Mouse (Mus musculus) embryonic facial prominence, embryonic 15.5 days (tissue): ENCODE measurements around the gene Nos3. TPM values are rescaled to one million over a fixed set of nuclear protein-coding genes. Genes with fewer than 3 reads are reported as not detected.

Experiments used
- ATAC-seq: fragments of 200-750 bp; cut with Nextera tagmentation; 2 replicates; pipeline ENCODE4 v1.8.0; 2017; ENCODE audit warnings: low read depth, moderate TSS enrichment; ENCODE audit not compliant: insufficient number of reproducible peaks, low FRiP score, low TSS enrichment
- H3K27ac ChIP-seq: fragments of 300-500 bp; sonication (generic); replicated peaks from 2 replicates; pipeline ENCODE4 v1.5.1; 2015; ENCODE audit warnings: mild to moderate bottlenecking, inconsistent platforms
- H3K27me3 ChIP-seq: fragments of 300-500 bp; sonication (generic); 2 replicates; pipeline ENCODE4 v1.6.1; 2015; ENCODE audit warnings: inconsistent platforms
- H3K36me3 ChIP-seq: fragments of 300-500 bp; sonication (generic); 2 replicates; pipeline ENCODE4 v1.6.1; 2015; ENCODE audit warnings: mild to moderate bottlenecking, inconsistent platforms
- H3K4me1 ChIP-seq: fragments of 300-500 bp; sonication (generic); 2 replicates; pipeline ENCODE4 v1.6.1; 2015; ENCODE audit warnings: inconsistent platforms
- H3K4me2 ChIP-seq: fragments of 300-500 bp; sonication (generic); replicated peaks from 2 replicates; pipeline ENCODE4 v1.6.1; 2015; ENCODE audit warnings: mild to moderate bottlenecking, inconsistent platforms
- H3K4me3 ChIP-seq: fragments of 300-500 bp; sonication (generic); replicated peaks from 2 replicates; pipeline ENCODE4 v1.5.1; 2015; ENCODE audit warnings: mild to moderate bottlenecking, inconsistent platforms
- H3K9ac ChIP-seq: fragments of 300-500 bp; sonication (generic); 2 replicates; pipeline ENCODE4 v1.6.1; 2015; ENCODE audit warnings: inconsistent platforms
- H3K9me3 ChIP-seq: fragments of 300-500 bp; sonication (generic); replicated peaks from 2 replicates; pipeline ENCODE4 v1.6.1; 2016; ENCODE audit warnings: inconsistent platforms
- WGBS: fragments of 180-500 bp; shearing (Covaris S2); methylation state at CpG from one replicate; pipeline ENCODE4 v1.1.7; 2015; 5-methylcytosine and 5-hydroxymethylcytosine counted together
- polyA plus RNA-seq: library from polyadenylated mRNA; unstranded; fragments of >200 nt; fragmentation: Nextera tagmentation; extraction: Ambion mirVana; gene quantifications from 2 replicates; pipeline ENCODE4 v1.2.1, GENCODE M21; 2015

Gene Nos3
- polyA plus RNA-seq, 1 experiment from 2014 or later: 6.5 TPM

DNA sequence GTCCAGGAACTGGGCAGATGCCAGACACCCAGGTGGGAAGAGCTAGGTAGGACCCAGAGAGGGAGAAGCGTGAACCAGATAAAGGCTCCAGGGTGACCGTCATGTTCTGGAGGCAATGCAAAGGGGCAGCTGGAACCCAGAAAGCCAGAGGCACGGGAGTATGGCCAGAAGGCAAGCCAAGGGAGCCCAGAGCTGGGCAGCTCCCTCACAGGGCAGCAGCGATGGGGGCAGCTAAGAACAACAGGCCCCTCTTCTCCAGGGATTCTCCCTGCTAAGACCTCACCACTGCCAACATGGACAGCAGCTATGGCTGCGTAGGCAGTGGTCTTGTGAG lies 34.7 kb upstream of the Nos3 start:
- H3K9ac ChIP-seq: no peak overlapping the region
- H3K4me3 ChIP-seq: no peak overlapping the region
- 57% methylated on average over 5 of the region's 5 CpGs for WGBS

DNA sequence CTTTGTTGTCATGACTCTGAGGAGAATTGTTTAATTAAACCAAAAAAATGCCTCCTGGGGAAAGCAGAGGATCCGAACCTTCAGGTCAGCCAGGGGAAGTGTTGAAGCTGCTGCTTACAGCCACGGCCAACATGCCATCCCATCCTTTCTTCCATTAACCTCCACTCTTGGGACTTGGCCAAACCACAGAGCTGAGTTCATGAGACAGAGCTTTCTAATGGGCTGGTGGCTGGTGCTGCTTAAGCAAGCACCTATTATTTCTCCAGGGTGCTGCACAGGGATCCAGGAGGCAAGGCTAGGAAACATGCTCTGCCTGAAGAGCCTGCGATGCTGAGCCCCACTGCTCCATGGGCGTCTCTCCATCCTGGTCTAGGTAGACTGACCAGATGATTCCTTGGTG lies 32.2 kb upstream of the Nos3 start:
- Histone ChIP-seq H3K36me3 (no peaks in the 10 kb centered on the region), H3K27ac (no peak overlapping the region), H3K4me3 (no peak overlapping the region), H3K9ac (no peak overlapping the region), H3K4me1 (peaks cover 24% of the 10 kb centered on the region), H3K9me3 (no peaks in the 10 kb centered on the region), H3K27me3 (no peaks in the 10 kb centered on the region), H3K4me2 (no peak overlapping the region)
- WGBS: 70% methylated on average over 4 of the region's 4 CpGs
- ATAC-seq: no peak

More for the DNA sequence above, 34.7 kb upstream of the Nos3 start:
- no peaks in the 10 kb centered on the region for H3K36me3 ChIP-seq
- no peaks in the 10 kb centered on the region for H3K9me3 ChIP-seq
- H3K4me1 ChIP-seq: peaks cover 19% of the 10 kb centered on the region
- H3K27ac ChIP-seq: no peak overlapping the region
- no peak for ATAC-seq
- peak overlapping the region; percentile 51 for H3K4me2 ChIP-seq
- peaks cover 3% of the 10 kb centered on the region; the same call in 1 of the 2 replicates for H3K27me3 ChIP-seq

DNA sequence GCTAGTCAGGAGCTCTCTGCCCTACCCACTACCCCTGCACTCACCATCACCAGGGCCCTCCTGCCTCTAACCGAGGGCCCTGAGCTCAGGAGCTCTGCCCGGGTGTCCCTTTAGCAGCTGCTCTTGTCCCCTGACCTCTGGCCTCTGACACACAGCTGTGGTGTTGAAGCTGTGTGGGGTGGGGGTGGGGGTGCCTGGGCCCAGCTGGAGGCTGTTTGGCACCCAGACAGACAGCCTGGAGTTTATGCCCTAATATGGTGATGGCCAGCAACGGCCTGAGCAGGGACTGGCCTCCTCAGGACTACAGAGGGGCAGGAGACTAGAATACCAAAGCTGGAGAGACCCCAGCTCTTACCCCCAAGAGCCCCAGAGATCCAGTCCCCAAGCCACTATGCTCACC lies 29.9 kb upstream of the Nos3 start:
- 19% methylated on average over 3 of the region's 3 CpGs for WGBS
- ATAC-seq: no peak
- no peak overlapping the region for H3K4me2 ChIP-seq
- H3K9ac ChIP-seq: no peak overlapping the region
- H3K27me3 ChIP-seq: no peaks in the 10 kb centered on the region
- no peaks in the 10 kb centered on the region for H3K36me3 ChIP-seq
- H3K4me3 ChIP-seq: no peak overlapping the region
- no peak overlapping the region for H3K27ac ChIP-seq
- no peaks in the 10 kb centered on the region for H3K9me3 ChIP-seq
- H3K4me1 ChIP-seq: peaks cover 15% of the 10 kb centered on the region

DNA sequence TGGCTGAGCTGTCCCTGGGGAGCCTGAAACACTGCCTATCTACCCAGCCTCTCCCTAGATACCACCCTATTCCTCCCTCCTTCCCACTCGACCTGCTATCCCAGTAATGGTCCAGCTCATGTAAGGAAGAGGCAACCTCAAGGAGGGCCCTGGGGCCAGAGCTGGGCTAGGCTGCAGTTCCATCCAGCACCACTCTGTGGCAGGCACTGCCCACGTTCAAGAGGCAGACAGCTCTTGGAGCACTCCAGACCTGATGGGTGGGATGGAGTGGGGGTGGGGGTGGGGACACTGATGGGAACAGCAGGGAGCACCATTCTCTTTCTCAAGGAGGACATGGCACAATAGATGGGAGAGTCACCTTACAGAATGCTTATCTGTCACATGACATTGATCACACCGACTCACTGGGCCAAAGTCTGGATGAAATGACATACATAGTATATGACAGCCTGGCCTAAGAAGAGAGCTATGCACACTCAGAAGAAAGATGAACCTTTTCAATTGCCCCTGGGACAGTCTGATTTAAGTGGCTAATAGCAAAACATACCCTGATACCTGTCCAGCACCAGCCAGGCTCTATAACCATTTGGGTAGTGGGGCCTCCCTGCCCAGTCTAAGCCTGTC lies 28.6 kb upstream of the Nos3 start:
- no peak overlapping the region for H3K4me2 ChIP-seq
- no peaks in the 10 kb centered on the region for H3K36me3 ChIP-seq
- no peak overlapping the region for H3K4me3 ChIP-seq
- WGBS: 19% methylated on average over 3 of the region's 3 CpGs
- no peaks in the 10 kb centered on the region for H3K9me3 ChIP-seq
- no peaks in the 10 kb centered on the region for H3K27me3 ChIP-seq
- H3K4me1 ChIP-seq: peaks cover 12% of the 10 kb centered on the region
- H3K27ac ChIP-seq: no peak overlapping the region
- peak; percentile 55 for ATAC-seq
- H3K9ac ChIP-seq: no peak overlapping the region

DNA sequence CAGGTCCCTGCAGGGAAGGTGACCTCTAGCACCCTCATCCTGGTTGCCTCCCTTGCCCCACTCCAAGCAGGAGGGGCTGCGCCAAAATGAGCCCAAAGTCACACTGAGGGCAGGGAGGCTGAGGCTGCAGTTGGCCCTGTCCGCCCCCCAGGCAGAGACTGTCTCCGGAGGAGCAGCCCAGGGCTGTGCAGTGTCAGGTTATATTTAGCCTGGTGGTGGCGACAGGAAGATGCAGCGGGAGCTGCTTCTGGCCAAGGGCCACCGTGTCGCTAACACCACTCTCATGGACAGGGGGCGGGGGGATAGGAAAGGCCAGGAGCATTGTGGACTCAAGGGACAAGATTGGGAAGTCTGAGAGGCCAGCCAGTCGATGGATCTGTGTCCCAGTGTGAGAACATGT lies 27.2 kb upstream of the Nos3 start:
- Histone ChIP-seq H3K9me3 (no peaks in the 10 kb centered on the region), H3K4me1 (peaks cover 12% of the 10 kb centered on the region), H3K9ac (no peak overlapping the region), H3K4me2 (no peak overlapping the region), H3K4me3 (no peak overlapping the region), H3K36me3 (no peaks in the 10 kb centered on the region), H3K27ac (no peak overlapping the region), H3K27me3 (no peaks in the 10 kb centered on the region)
- ATAC-seq: 0 out of 2 replicates have a peak, but pooled peaks have one; percentile 35
- 21% methylated on average over 9 of the region's 9 CpGs for WGBS

DNA sequence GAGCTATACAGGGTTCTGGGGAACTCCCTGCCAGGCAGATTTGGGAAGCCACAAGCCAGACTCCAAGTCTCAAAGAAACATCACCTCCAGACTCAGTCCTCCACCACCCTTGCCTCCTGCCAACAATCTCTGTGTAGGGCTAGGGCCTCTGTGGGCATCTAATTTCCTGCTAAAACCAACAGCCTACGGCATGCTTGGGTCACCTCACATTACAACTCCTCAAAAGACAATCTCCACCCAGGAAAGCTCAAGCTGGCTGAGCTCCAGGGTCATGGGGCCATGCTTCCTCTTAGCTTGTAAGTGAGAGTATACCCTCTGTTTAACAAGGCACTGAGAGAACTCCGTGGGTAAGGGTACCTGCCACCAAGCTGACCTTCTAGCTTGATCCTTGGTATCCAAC lies 26.8 kb upstream of the Nos3 start:
- Histone ChIP-seq H3K9me3 (no peaks in the 10 kb centered on the region), H3K4me1 (peaks cover 12% of the 10 kb centered on the region), H3K4me3 (no peak overlapping the region), H3K4me2 (no peak overlapping the region), H3K27me3 (no peaks in the 10 kb centered on the region), H3K9ac (no peak overlapping the region), H3K36me3 (no peaks in the 10 kb centered on the region), H3K27ac (no peak overlapping the region)
- no peak for ATAC-seq
- 57% methylated on average over 2 of the region's 2 CpGs for WGBS

DNA sequence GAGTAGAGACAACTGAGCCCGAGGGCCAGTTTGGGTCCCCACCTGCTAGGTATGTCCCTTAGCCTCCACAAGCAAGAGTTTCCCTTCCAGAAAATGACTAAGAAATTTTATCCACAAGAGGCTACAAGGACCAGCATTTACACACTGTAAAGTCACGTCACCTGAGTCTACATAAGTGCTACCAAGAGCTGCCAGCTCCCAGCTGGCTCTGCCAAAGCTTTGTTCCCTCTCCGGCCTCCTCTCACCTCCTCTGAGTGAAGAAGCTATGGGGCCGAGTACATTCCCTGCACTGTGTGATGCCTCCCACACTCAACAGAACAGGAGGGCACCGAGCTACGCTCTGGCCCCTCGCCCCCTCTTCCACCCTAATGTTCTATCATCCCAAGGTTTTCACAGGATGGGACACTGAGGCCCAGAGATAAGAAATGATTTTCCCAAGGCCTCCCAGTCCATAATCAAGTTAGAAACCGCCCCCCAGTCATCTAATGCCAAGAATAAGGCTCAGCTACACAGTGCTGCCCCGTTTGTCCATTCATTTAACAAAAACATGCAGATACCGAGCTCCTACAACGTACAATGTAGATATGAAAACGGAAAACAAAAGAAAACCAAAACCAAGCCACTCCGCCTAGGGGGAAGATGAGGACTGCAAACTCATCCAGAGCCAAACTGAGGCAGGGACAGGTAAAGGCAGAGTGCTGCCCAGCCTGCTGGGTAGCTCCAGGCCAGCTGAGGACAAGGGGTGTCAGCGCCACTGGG lies 22.2 kb upstream of the Nos3 start:
- Histone ChIP-seq H3K4me1 (peaks cover 18% of the 10 kb centered on the region), H3K4me2 (no peak overlapping the region), H3K27me3 (peaks cover 30% of the 10 kb centered on the region), H3K9me3 (no peaks in the 10 kb centered on the region), H3K27ac (no peak overlapping the region), H3K9ac (no peak overlapping the region), H3K36me3 (no peaks in the 10 kb centered on the region), H3K4me3 (no peak overlapping the region)
- 80% methylated on average over 14 of the region's 14 CpGs for WGBS
- no peak for ATAC-seq

DNA sequence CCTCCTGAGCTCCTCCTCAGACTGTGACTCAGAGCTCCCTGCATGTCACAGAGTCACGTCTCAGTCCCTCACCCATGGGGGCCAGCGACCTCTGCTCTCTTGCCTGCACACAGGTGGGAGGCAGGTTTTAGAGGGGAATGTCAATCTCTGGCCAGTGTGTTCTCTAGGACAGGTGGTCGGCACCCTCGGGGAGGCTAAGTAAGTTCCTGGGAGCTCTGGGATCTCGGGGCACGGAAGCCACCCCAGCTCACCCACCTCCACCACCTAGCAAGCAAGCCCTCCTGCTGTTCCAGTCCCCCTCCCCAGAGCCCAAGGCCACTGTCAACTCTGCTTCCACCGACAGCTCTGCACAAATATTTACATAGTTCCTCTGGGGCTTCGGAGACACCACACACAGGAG lies 21.6 kb upstream of the Nos3 start:
- no peak overlapping the region for H3K9ac ChIP-seq
- H3K9me3 ChIP-seq: no peaks in the 10 kb centered on the region
- WGBS: 54% methylated on average over 8 of the region's 8 CpGs
- H3K4me2 ChIP-seq: no peak overlapping the region
- no peak overlapping the region for H3K4me3 ChIP-seq
- no peak for ATAC-seq
- H3K27me3 ChIP-seq: peaks cover 33% of the 10 kb centered on the region
- H3K27ac ChIP-seq: no peak overlapping the region
- H3K36me3 ChIP-seq: no peaks in the 10 kb centered on the region
- H3K4me1 ChIP-seq: peaks cover 14% of the 10 kb centered on the region

DNA sequence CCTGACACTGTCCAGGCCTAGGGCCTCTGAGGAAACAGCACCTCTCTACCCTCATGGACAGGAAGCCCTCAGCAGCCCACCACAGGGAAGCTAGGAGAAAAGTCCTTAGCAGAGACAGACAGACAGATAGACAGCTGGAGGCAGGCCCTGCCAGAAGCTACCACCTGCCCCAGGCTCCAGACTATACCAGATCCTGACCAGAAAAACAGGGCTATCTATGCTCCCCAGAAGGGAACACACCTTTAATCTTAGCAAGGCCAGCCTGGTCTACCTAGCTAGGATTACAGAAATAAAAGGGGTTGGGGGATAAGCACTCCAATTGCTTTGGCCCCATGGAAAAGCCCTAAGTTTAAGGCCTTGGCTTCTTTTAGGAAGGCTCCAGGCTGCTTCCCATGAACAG lies 21.2 kb upstream of the Nos3 start:
- H3K4me1 ChIP-seq: peaks cover 17% of the 10 kb centered on the region
- H3K9me3 ChIP-seq: no peaks in the 10 kb centered on the region
- no peak overlapping the region for H3K9ac ChIP-seq
- no peak overlapping the region for H3K4me2 ChIP-seq
- ATAC-seq: no peak
- H3K27ac ChIP-seq: no peak overlapping the region
- no peak overlapping the region for H3K4me3 ChIP-seq
- no peaks in the 10 kb centered on the region for H3K36me3 ChIP-seq
- H3K27me3 ChIP-seq: peaks cover 37% of the 10 kb centered on the region

DNA sequence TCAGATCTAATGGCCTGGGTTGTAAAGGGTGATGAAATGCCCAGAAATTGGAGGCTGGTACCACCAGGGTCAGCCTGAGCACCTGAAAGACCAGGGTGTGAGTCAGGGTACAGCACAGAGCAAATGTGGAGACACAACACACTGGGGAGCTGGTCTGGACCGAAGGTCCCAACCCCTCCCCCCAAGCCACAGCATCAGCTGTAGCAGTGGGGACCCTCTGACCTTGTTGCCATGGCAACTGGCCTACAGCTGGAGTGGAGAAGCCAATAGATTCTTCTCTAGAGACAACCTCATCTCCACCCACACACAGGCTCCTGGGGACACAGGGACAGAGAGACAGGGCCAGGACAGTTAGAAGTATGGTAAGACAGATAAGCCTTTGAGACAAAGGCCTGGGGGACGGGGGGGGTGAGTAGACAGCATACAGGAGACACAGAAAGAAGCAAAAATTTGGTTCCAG lies 20.6 kb upstream of the Nos3 start:
- Histone ChIP-seq H3K4me3 (no peak overlapping the region), H3K9ac (no peak overlapping the region), H3K27ac (no peak overlapping the region), H3K9me3 (no peaks in the 10 kb centered on the region), H3K4me1 (peaks cover 23% of the 10 kb centered on the region), H3K27me3 (peaks cover 43% of the 10 kb centered on the region), H3K36me3 (no peaks in the 10 kb centered on the region), H3K4me2 (no peak overlapping the region)
- no peak for ATAC-seq
- 30% methylated on average over 2 of the region's 2 CpGs for WGBS

DNA sequence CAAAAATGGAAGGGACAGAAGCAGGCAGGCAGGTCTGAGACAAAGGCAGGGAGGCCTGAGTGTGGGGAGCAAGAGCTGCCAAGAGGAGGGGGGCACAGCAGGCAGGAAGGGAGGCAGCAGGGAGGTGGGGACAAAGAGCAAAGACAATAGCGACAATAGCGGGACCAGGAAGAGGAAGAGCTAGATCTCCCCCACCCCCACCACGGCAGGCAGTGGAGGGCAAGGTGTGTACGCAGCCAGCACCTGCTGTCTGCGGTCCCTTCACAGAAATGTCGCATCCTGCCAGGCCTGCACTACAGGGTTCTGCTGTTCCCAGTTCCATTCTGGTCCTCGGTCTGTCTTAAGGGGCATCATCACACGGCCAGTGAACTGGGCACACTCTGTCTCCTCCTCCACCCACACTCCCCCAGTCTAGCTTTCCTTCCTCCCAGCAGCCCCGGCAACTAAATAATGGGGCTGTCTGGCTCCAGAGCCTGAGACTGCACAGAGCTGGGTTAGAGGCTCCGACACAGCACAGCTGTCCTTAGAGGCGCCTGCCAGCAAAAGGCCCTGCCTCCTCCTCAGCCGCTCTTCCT lies 20.0 kb upstream of the Nos3 start:
- ATAC-seq: no peak
- H3K27me3 ChIP-seq: peaks cover 49% of the 10 kb centered on the region
- no peak overlapping the region for H3K4me2 ChIP-seq
- H3K36me3 ChIP-seq: no peaks in the 10 kb centered on the region
- H3K4me1 ChIP-seq: peaks cover 26% of the 10 kb centered on the region
- H3K4me3 ChIP-seq: no peak overlapping the region
- 21% methylated on average over 12 of the region's 12 CpGs for WGBS
- no peaks in the 10 kb centered on the region for H3K9me3 ChIP-seq
- no peak overlapping the region for H3K27ac ChIP-seq
- H3K9ac ChIP-seq: no peak overlapping the region
